Mouse (Mus musculus) thymus, adult 2 months (tissue): Measurements from ENCODE around the gene Tpte.
"Not testable (repeated sequence)": the region's sequence is repeated elsewhere in the genome, so short reads cannot be mapped to it uniquely, and the experiment has no call there.

Experiments
- CTCF ChIP-seq: fragments of 200-500 bp; IDR thresholded peaks from 2 replicates; pipeline ENCODE4 v1.5.1; 2012; ENCODE audit warnings: mild to moderate bottlenecking, control low read depth, low read length, moderate library complexity, borderline replicate concordance; ENCODE audit not compliant: control insufficient read depth, poor library complexity, insufficient read depth; ENCODE audit errors: extremely low read depth
- POLR2A ChIP-seq: fragments of 200-500 bp; IDR thresholded peaks from 2 replicates; pipeline ENCODE4 v1.6.1; 2012; ENCODE audit warnings: mild to moderate bottlenecking, low read length, control low read depth, moderate library complexity; ENCODE audit not compliant: control insufficient read depth, poor library complexity, insufficient read depth; ENCODE audit errors: extremely low read depth

GRCm38 (mm10) chr8:22304045-22304444, 20.8 kb downstream of the Tpte start:
- TF ChIP-seq CTCF, POLR2A: not testable (repeated sequence)
